Mouse (Mus musculus): ENCODE results near the gene Nkpd1. TPM values are rescaled to one million over a fixed set of nuclear protein-coding genes. Genes with fewer than 3 reads are reported as not detected.

The Nkpd1 gene
- polyA plus RNA-seq, 1 experiment from 2014 or later: 0.36 TPM

- no peaks in the 10 kb centered on the region for H3K27me3 ChIP-seq (replicated peaks; ENCODE audit: control insufficient read depth, insufficient read depth, low read length)
- peaks cover 30% of the 10 kb centered on the region for H3K36me3 ChIP-seq (ENCODE audit: control insufficient read depth, insufficient read depth, low read length)
- no peak overlapping the region for H3K9ac ChIP-seq (ENCODE audit: low read length)
- H3K9me3 ChIP-seq (replicated peaks; ENCODE audit: control insufficient read depth, low read length): no peaks in the 10 kb centered on the region
- WGBS: 84% methylated on average over 3 of the region's 3 CpGs
- no peak overlapping the region for H3K4me3 ChIP-seq (ENCODE audit: low read depth, low read length)
- H3K27ac ChIP-seq (ENCODE audit: low read depth, low read length): no peak overlapping the region
- DNase-seq (ENCODE audit: low spot score) (no peak), ATAC-seq (no peak)
- H3K4me1 ChIP-seq (ENCODE audit: control insufficient read depth, insufficient read depth, low read length): peaks cover 7% of the 10 kb centered on the region
- no peak overlapping the region for H3K4me2 ChIP-seq (ENCODE audit: low read length)
Observed at GRCm38 (mm10) chr7:19569647-19570046, 52.0 kb downstream of the Nkpd1 start.

- no peaks in the 10 kb centered on the region for H3K9me3 ChIP-seq (replicated peaks; ENCODE audit: control insufficient read depth, low read length)
- peak overlapping the region; percentile 77 for H3K4me2 ChIP-seq (ENCODE audit: low read length)
- peak; percentile 72 for DNase-seq (ENCODE audit: low spot score)
- peaks cover 29% of the 10 kb centered on the region for H3K27me3 ChIP-seq (replicated peaks; ENCODE audit: control insufficient read depth, insufficient read depth, low read length)
- peak overlapping the region; percentile 83 for H3K9ac ChIP-seq (ENCODE audit: low read length)
- peak overlapping the region; percentile 61; the same call in 1 of the 2 replicates for H3K27ac ChIP-seq (ENCODE audit: low read depth, low read length)
- peaks cover 17% of the 10 kb centered on the region for H3K36me3 ChIP-seq (ENCODE audit: control insufficient read depth, insufficient read depth, low read length)
- peak; percentile 91 for ATAC-seq
- peaks cover 7% of the 10 kb centered on the region for H3K4me1 ChIP-seq (ENCODE audit: control insufficient read depth, insufficient read depth, low read length)
- under 1% methylated on average over 50 of the region's 53 CpGs for WGBS
- H3K4me3 ChIP-seq (ENCODE audit: low read depth, low read length): peak overlapping the region; percentile 59
Observed at GRCm38 (mm10) chr7:19572926-19573775, 55.5 kb downstream of the Nkpd1 start.

- H3K36me3 ChIP-seq (ENCODE audit: control insufficient read depth, insufficient read depth, low read length): peaks cover 14% of the 10 kb centered on the region
- peak overlapping the region; percentile 59 for H3K4me3 ChIP-seq (ENCODE audit: low read depth, low read length)
- no peak overlapping the region for H3K27ac ChIP-seq (ENCODE audit: low read depth, low read length)
- ATAC-seq: no peak; the same call in none of the 2 replicates
- no peaks in the 10 kb centered on the region for H3K9me3 ChIP-seq (replicated peaks; ENCODE audit: control insufficient read depth, low read length)
- H3K4me2 ChIP-seq (ENCODE audit: low read length): peak overlapping the region; percentile 77
- peak overlapping the region; percentile 83 for H3K9ac ChIP-seq (ENCODE audit: low read length)
- DNase-seq (ENCODE audit: low spot score): no peak
- WGBS: 22% methylated on average over 16 of the region's 16 CpGs
- H3K4me1 ChIP-seq (ENCODE audit: control insufficient read depth, insufficient read depth, low read length): peaks cover 7% of the 10 kb centered on the region
- peaks cover 35% of the 10 kb centered on the region for H3K27me3 ChIP-seq (replicated peaks; ENCODE audit: control insufficient read depth, insufficient read depth, low read length)
Observed at GRCm38 (mm10) chr7:19573776-19574140, 56.1 kb downstream of the Nkpd1 start.

Other genes with a start within 250 kb of the Nkpd1 start
- 27.1 and 32.3 TPM in 2 replicates for gene Vasp, start 246.0 kb upstream of the Nkpd1 start, polyA plus RNA-seq (2014; fragmentation: Nextera tagmentation; extraction: Ambion mirVana)
- gene Ppm1n, start 237.8 kb upstream of the Nkpd1 start, polyA plus RNA-seq (2014; fragmentation: Nextera tagmentation; extraction: Ambion mirVana): 0.30 and 0.67 TPM in 2 replicates
- 102 and 109 TPM in 2 replicates for gene Rtn2, start 235.2 kb upstream of the Nkpd1 start, polyA plus RNA-seq (2014; fragmentation: Nextera tagmentation; extraction: Ambion mirVana)
- gene Fosb, start 207.8 kb upstream of the Nkpd1 start, polyA plus RNA-seq (2014; fragmentation: Nextera tagmentation; extraction: Ambion mirVana): 0.17 TPM in 1 of 2 replicates, not detected in the other
- 99.5 and 101 TPM in 2 replicates for gene Ercc1, start 173.1 kb upstream of the Nkpd1 start, polyA plus RNA-seq (2014; fragmentation: Nextera tagmentation; extraction: Ambion mirVana)
- gene Cd3eap, start 158.4 kb upstream of the Nkpd1 start, polyA plus RNA-seq (2014; fragmentation: Nextera tagmentation; extraction: Ambion mirVana): 18.4 and 20.0 TPM in 2 replicates
- gene Ppp1r13l, start 158.1 kb upstream of the Nkpd1 start, polyA plus RNA-seq (2014; fragmentation: Nextera tagmentation; extraction: Ambion mirVana): 1.1 and 1.3 TPM in 2 replicates
- gene Ercc2, start 135.8 kb upstream of the Nkpd1 start, polyA plus RNA-seq (2014; fragmentation: Nextera tagmentation; extraction: Ambion mirVana): 12.9 and 15.2 TPM in 2 replicates
- 0.81 and 1.3 TPM in 2 replicates for gene Klc3, start 113.7 kb upstream of the Nkpd1 start, polyA plus RNA-seq (2014; fragmentation: Nextera tagmentation; extraction: Ambion mirVana)
- not detected in 2 replicates for gene Ckm, start 113.1 kb upstream of the Nkpd1 start, polyA plus RNA-seq (2014; fragmentation: Nextera tagmentation; extraction: Ambion mirVana)
- 9.2 and 13.0 TPM in 2 replicates for gene Mark4, start 59.0 kb upstream of the Nkpd1 start, polyA plus RNA-seq (2014; fragmentation: Nextera tagmentation; extraction: Ambion mirVana)
- gene Exoc3l2, start 54.5 kb upstream of the Nkpd1 start, polyA plus RNA-seq (2014; fragmentation: Nextera tagmentation; extraction: Ambion mirVana): 0.16 and 0.25 TPM in 2 replicates
- 2.1 and 2.3 TPM in 2 replicates for gene Bloc1s3, start 9.5 kb upstream of the Nkpd1 start, polyA plus RNA-seq (2014; fragmentation: Nextera tagmentation; extraction: Ambion mirVana)
- 34.2 and 42.5 TPM in 2 replicates for gene Trappc6a, start 9.4 kb upstream of the Nkpd1 start, polyA plus RNA-seq (2014; fragmentation: Nextera tagmentation; extraction: Ambion mirVana)
- 12.6 and 13.5 TPM in 2 replicates for gene Ppp1r37, start 45.2 kb downstream of the Nkpd1 start, polyA plus RNA-seq (2014; fragmentation: Nextera tagmentation; extraction: Ambion mirVana)
- 0.15 TPM in 1 of 2 replicates, not detected in the other for gene Zfp296, start 59.4 kb downstream of the Nkpd1 start, polyA plus RNA-seq (2014; fragmentation: Nextera tagmentation; extraction: Ambion mirVana)
- gene Gemin7, start 59.8 kb downstream of the Nkpd1 start, polyA plus RNA-seq (2014; fragmentation: Nextera tagmentation; extraction: Ambion mirVana): 134 and 146 TPM in 2 replicates
- 27.1 and 40.1 TPM in 2 replicates for gene Clasrp, start 86.6 kb downstream of the Nkpd1 start, polyA plus RNA-seq (2014; fragmentation: Nextera tagmentation; extraction: Ambion mirVana)
- gene Relb, start 111.6 kb downstream of the Nkpd1 start, polyA plus RNA-seq (2014; fragmentation: Nextera tagmentation; extraction: Ambion mirVana): 2.8 and 3.0 TPM in 2 replicates
- 86.4 and 94.9 TPM in 2 replicates for gene Clptm1, start 147.2 kb downstream of the Nkpd1 start, polyA plus RNA-seq (2014; fragmentation: Nextera tagmentation; extraction: Ambion mirVana)
- not detected in 2 replicates for gene Apoc2, start 160.1 kb downstream of the Nkpd1 start, polyA plus RNA-seq (2014; fragmentation: Nextera tagmentation; extraction: Ambion mirVana)
- not detected in 2 replicates for gene Gm44805, start 163.6 kb downstream of the Nkpd1 start, polyA plus RNA-seq (2014; fragmentation: Nextera tagmentation; extraction: Ambion mirVana)
- gene Apoc4, start 163.6 kb downstream of the Nkpd1 start, polyA plus RNA-seq (2014; fragmentation: Nextera tagmentation; extraction: Ambion mirVana): not detected in 2 replicates
- 1.0 and 1.4 TPM in 2 replicates for gene Apoc1, start 174.8 kb downstream of the Nkpd1 start, polyA plus RNA-seq (2014; fragmentation: Nextera tagmentation; extraction: Ambion mirVana)
- gene Apoe, start 181.3 kb downstream of the Nkpd1 start, polyA plus RNA-seq (2014; fragmentation: Nextera tagmentation; extraction: Ambion mirVana): 261 and 304 TPM in 2 replicates
- gene Tomm40, start 197.6 kb downstream of the Nkpd1 start, polyA plus RNA-seq (2014; fragmentation: Nextera tagmentation; extraction: Ambion mirVana): 86.3 and 109 TPM in 2 replicates
- gene Nectin2, start 232.6 kb downstream of the Nkpd1 start, polyA plus RNA-seq (2014; fragmentation: Nextera tagmentation; extraction: Ambion mirVana): 33.0 and 39.7 TPM in 2 replicates

All from forebrain, embryonic 14.5 days (tissue).